ENCODE assay signal across 8 mouse cellular contexts in genomic region chr4:108363355-108364110, GRCm38 (mm10). TPM values are rescaled to one million over a fixed set of nuclear protein-coding genes. Genes with fewer than 3 reads are reported as not detected.
DNase-seq lines count a peak whose midpoint lies in the region; ATAC-seq and TF ChIP-seq lines count a peak whose summit lies in the region.

No protein-coding gene starts in this region.

- H3K4me2 ChIP-seq in kidney, postnatal 0 days (ENCODE audit: low read length): peak overlapping the region; percentile 34; the same call in 1 of the 2 replicates
- H3K4me2 ChIP-seq in embryonic facial prominence, embryonic 12.5 days (replicated peaks): peak overlapping the region; percentile 18; the same call in 1 of the 2 replicates
- peak overlapping the region; percentile 48 for H3K4me2 ChIP-seq in limb, embryonic 12.5 days
- peak overlapping the region; percentile 36; the same call in 1 of the 2 replicates for H3K4me2 ChIP-seq in neural tube, embryonic 15.5 days

- H3K9me3 ChIP-seq in kidney, postnatal 0 days (replicated peaks; ENCODE audit: low read length): no peaks in the 10 kb centered on the region
- no peaks in the 10 kb centered on the region for H3K9me3 ChIP-seq in embryonic facial prominence, embryonic 12.5 days
- H3K9me3 ChIP-seq in limb, embryonic 12.5 days: 0 out of 2 replicates have a peak, but pooled peaks cover 3% of the 10 kb centered on the region
- no peaks in the 10 kb centered on the region for H3K9me3 ChIP-seq in neural tube, embryonic 15.5 days (replicated peaks)

- 17% methylated on average over 7 of the region's 7 CpGs for WGBS in kidney, postnatal 0 days
- WGBS in embryonic facial prominence, embryonic 12.5 days: 5% methylated on average over 7 of the region's 7 CpGs
- 8% methylated on average over 7 of the region's 7 CpGs for WGBS in limb, embryonic 12.5 days
- WGBS in neural tube, embryonic 15.5 days: 25% methylated on average over 7 of the region's 7 CpGs

- H3K4me1 ChIP-seq in kidney, postnatal 0 days (replicated peaks; ENCODE audit: insufficient read depth, low read length): peaks cover 11% of the 10 kb centered on the region; the same call in 1 of the 2 replicates
- peaks cover 48% of the 10 kb centered on the region for H3K4me1 ChIP-seq in embryonic facial prominence, embryonic 12.5 days
- H3K4me1 ChIP-seq in limb, embryonic 12.5 days (replicated peaks): peaks cover 66% of the 10 kb centered on the region
- H3K4me1 ChIP-seq in neural tube, embryonic 15.5 days: peaks cover 48% of the 10 kb centered on the region

- TF ChIP-seq CTCF in kidney, postnatal 0 days (IDR thresholded peaks at IDR 0.05; ENCODE audit: low read depth): no peak

- ATAC-seq in kidney, postnatal 0 days (replicated peaks; ENCODE audit: low FRiP score, low read depth): no peak
- peak; percentile 37 for ATAC-seq in embryonic facial prominence, embryonic 12.5 days (ENCODE audit: insufficient number of reproducible peaks, insufficient read depth, low FRiP score, low TSS enrichment)
- peak; percentile 30; the same call in 1 of the 2 replicates for ATAC-seq in limb, embryonic 12.5 days (ENCODE audit: insufficient number of reproducible peaks, insufficient read depth, low FRiP score, low TSS enrichment, low read depth)
- no peak for ATAC-seq in neural tube, embryonic 15.5 days (ENCODE audit: low FRiP score)
- ATAC-seq in activated CD4-positive, CD25-positive, alpha-beta regulatory T cell, adult 4 months: no peak

- H3K9ac ChIP-seq in kidney, postnatal 0 days (ENCODE audit: low read depth, low read length): no peak overlapping the region
- peak overlapping the region; percentile 27; the same call in 1 of the 2 replicates for H3K9ac ChIP-seq in embryonic facial prominence, embryonic 12.5 days
- no peak overlapping the region; the same call in 1 of the 2 replicates for H3K9ac ChIP-seq in limb, embryonic 12.5 days (replicated peaks)
- H3K9ac ChIP-seq in neural tube, embryonic 15.5 days (replicated peaks): no peak overlapping the region

- DNase-seq in kidney, postnatal 0 days (ENCODE audit: low spot score): peak; percentile 88
- DNase-seq in kidney, adult 11 months: no peak
- no peak for DNase-seq in adipocyte (ENCODE audit: low spot score)
- DNase-seq in layer of hippocampus, adult 8-10 months (ENCODE audit: low spot score in 2 of 2): no peak

- H3K27me3 ChIP-seq in kidney, postnatal 0 days (ENCODE audit: insufficient read depth, low read length): no peaks in the 10 kb centered on the region
- no peaks in the 10 kb centered on the region for H3K27me3 ChIP-seq in embryonic facial prominence, embryonic 12.5 days
- H3K27me3 ChIP-seq in limb, embryonic 12.5 days: no peaks in the 10 kb centered on the region
- H3K27me3 ChIP-seq in neural tube, embryonic 15.5 days (replicated peaks): no peaks in the 10 kb centered on the region

- no peak overlapping the region for H3K4me3 ChIP-seq in kidney, postnatal 0 days (replicated peaks; ENCODE audit: low read depth, low read length)
- H3K4me3 ChIP-seq in embryonic facial prominence, embryonic 12.5 days: no peak overlapping the region
- no peak overlapping the region for H3K4me3 ChIP-seq in limb, embryonic 12.5 days (replicated peaks)
- H3K4me3 ChIP-seq in neural tube, embryonic 15.5 days (replicated peaks): no peak overlapping the region

- H3K27ac ChIP-seq in kidney, postnatal 0 days: peak overlapping the region; percentile 78
- peak overlapping the region; percentile 96 for H3K27ac ChIP-seq in embryonic facial prominence, embryonic 12.5 days
- H3K27ac ChIP-seq in limb, embryonic 12.5 days: peak overlapping the region; percentile 98
- 0 out of 2 replicates have a peak overlapping the region, but pooled peaks have one; percentile 61 for H3K27ac ChIP-seq in neural tube, embryonic 15.5 days (replicated peaks)

- H3K36me3 ChIP-seq in kidney, postnatal 0 days (ENCODE audit: insufficient read depth, low read length): no peaks in the 10 kb centered on the region
- peaks cover 4% of the 10 kb centered on the region; the same call in 1 of the 2 replicates for H3K36me3 ChIP-seq in embryonic facial prominence, embryonic 12.5 days
- H3K36me3 ChIP-seq in limb, embryonic 12.5 days: no peaks in the 10 kb centered on the region
- no peaks in the 10 kb centered on the region for H3K36me3 ChIP-seq in neural tube, embryonic 15.5 days

RNA-seq across cellular contexts. Expression of gene Shisal2a, which starts 19.6 kb away (rescaled TPM):
- 0.66 and 0.70 TPM in 2 replicates for polyA plus RNA-seq in kidney, postnatal 0 days (2015; fragmentation: Nextera tagmentation; extraction: Ambion mirVana)
- polyA plus RNA-seq in embryonic facial prominence, embryonic 12.5 days (2016; fragmentation: Nextera tagmentation; extraction: Ambion mirVana): 13.3 and 14.4 TPM in 2 replicates
- polyA plus RNA-seq in limb, embryonic 12.5 days (2016; fragmentation: Nextera tagmentation; extraction: Ambion mirVana): 8.1 and 9.4 TPM in 2 replicates
- 4.0 and 6.3 TPM in 2 replicates for polyA plus RNA-seq in neural tube, embryonic 15.5 days (2015; fragmentation: Nextera tagmentation; extraction: Ambion mirVana)
- not detected for total RNA-seq in layer of hippocampus, adult 8-10 months (2022)
- polyA plus RNA-seq in activated CD4-positive, CD25-positive, alpha-beta regulatory T cell, adult 4 months (2017; shearing (Covaris generic)): not detected

RNA-seq across cellular contexts. Expression of gene Coa7, which starts 35.6 kb away (rescaled TPM):
- 66.6 and 66.8 TPM in 2 replicates for polyA plus RNA-seq in kidney, postnatal 0 days (2015; fragmentation: Nextera tagmentation; extraction: Ambion mirVana)
- polyA plus RNA-seq in embryonic facial prominence, embryonic 12.5 days (2016; fragmentation: Nextera tagmentation; extraction: Ambion mirVana): 55.6 and 58.0 TPM in 2 replicates
- polyA plus RNA-seq in limb, embryonic 12.5 days (2016; fragmentation: Nextera tagmentation; extraction: Ambion mirVana): 50.4 and 53.0 TPM in 2 replicates
- polyA plus RNA-seq in neural tube, embryonic 15.5 days (2015; fragmentation: Nextera tagmentation; extraction: Ambion mirVana): 42.6 and 46.8 TPM in 2 replicates
- total RNA-seq in layer of hippocampus, adult 8-10 months (2022): 10 to 100 TPM; 20.9 to 29.8 (median 24.8) TPM
- 10 to 100 TPM; 26.7 to 34.1 TPM for polyA plus RNA-seq in activated CD4-positive, CD25-positive, alpha-beta regulatory T cell, adult 4 months (2017; shearing (Covaris generic))

RNA-seq across cellular contexts. Expression of gene Gpx7, which starts 43.2 kb away (rescaled TPM):
- 60.4 and 61.1 TPM in 2 replicates for polyA plus RNA-seq in kidney, postnatal 0 days (2015; fragmentation: Nextera tagmentation; extraction: Ambion mirVana)
- polyA plus RNA-seq in embryonic facial prominence, embryonic 12.5 days (2016; fragmentation: Nextera tagmentation; extraction: Ambion mirVana): 62.7 and 67.1 TPM in 2 replicates
- polyA plus RNA-seq in limb, embryonic 12.5 days (2016; fragmentation: Nextera tagmentation; extraction: Ambion mirVana): 62.0 and 62.9 TPM in 2 replicates
- 36.9 and 37.9 TPM in 2 replicates for polyA plus RNA-seq in neural tube, embryonic 15.5 days (2015; fragmentation: Nextera tagmentation; extraction: Ambion mirVana)
- total RNA-seq in layer of hippocampus, adult 8-10 months (2022): 1 to 10 TPM; 4.5 to 5.6 (median 4.7) TPM
- 1 to 10 TPM; 1.7 to 4.3 TPM for polyA plus RNA-seq in activated CD4-positive, CD25-positive, alpha-beta regulatory T cell, adult 4 months (2017; shearing (Covaris generic))

Comparison
In these comparisons a context has a peak if more than half of its experiments do, and no peak if none do; other contexts are left out.
1. ATAC-seq: peak in embryonic facial prominence, embryonic 12.5 days (single experiment) and limb, embryonic 12.5 days (single experiment); none in kidney, postnatal 0 days (single experiment), neural tube, embryonic 15.5 days (single experiment) and activated CD4-positive, CD25-positive, alpha-beta regulatory T cell, adult 4 months (single experiment).
2. Peak in every context shown above with its lines, with median percentiles within 50 percentile points of each other: H3K27ac ChIP-seq and H3K4me2 ChIP-seq.